Mouse (Mus musculus) T-helper 17 cell (primary cell): ENCODE measurements around the gene Aqp1.

Source experiments
- in situ Hi-C, 2 experiments: fragments of 300-600 bp; cut with MboI, MseI; formaldehyde crosslinking; loops; 1 replicate in 1 of 2; 2 replicates in 1 of 2; pipeline ENCODE4 v1.15.1; 2025; ENCODE audit warnings: high pct_unique_total_duplicates in 2 of 2

Gene Aqp1

GRCm38 (mm10) chr6:55356017-55356703, 19.9 kb downstream of the Aqp1 start:
- in situ Hi-C loops = no loop called here

GRCm38 (mm10) chr6:55356976-55357635, 20.9 kb downstream of the Aqp1 start:
- in situ Hi-C loops = no loop called here

- in situ Hi-C loops = no loop called here
Observed at GRCm38 (mm10) chr6:55357636-55358031, 21.4 kb downstream of the Aqp1 start.

- in situ Hi-C loops = no loop called here
Observed at GRCm38 (mm10) chr6:55358731-55359143, 22.5 kb downstream of the Aqp1 start.

- in situ Hi-C loops = no loop called here
Observed at GRCm38 (mm10) chr6:55362663-55363062, 26.4 kb downstream of the Aqp1 start.

- in situ Hi-C loops = no loop called here
Observed at GRCm38 (mm10) chr6:55367126-55367525, 30.9 kb downstream of the Aqp1 start.

GRCm38 (mm10) chr6:55370831-55371230, 34.6 kb downstream of the Aqp1 start:
- in situ Hi-C loops = no loop called here

- in situ Hi-C loops = no loop called here
Observed at GRCm38 (mm10) chr6:55376076-55376475, 39.8 kb downstream of the Aqp1 start, which contains the start of gene Ghrhr. Gene Ghrhr, plus strand, starts transcription at chr6:55376295.

GRCm38 (mm10) chr6:55376511-55376910, 40.3 kb downstream of the Aqp1 start:
- in situ Hi-C loops = no loop called here

- in situ Hi-C loops = no loop called here
Observed at GRCm38 (mm10) chr6:55377461-55377860, 41.2 kb downstream of the Aqp1 start.

- in situ Hi-C loops = loop anchor here (5.0 kb wide), 1 partner anchor 147 kb away; no protein-coding TSS in a partner anchor
Observed at GRCm38 (mm10) chr6:55379641-55380335, 43.6 kb downstream of the Aqp1 start.

GRCm38 (mm10) chr6:55381966-55382365, 45.7 kb downstream of the Aqp1 start:
- in situ Hi-C loops = loop anchor here (5.0 kb wide), 1 partner anchor 150 kb away; no protein-coding TSS in a partner anchor

GRCm38 (mm10) chr6:55383897-55384296, 47.7 kb downstream of the Aqp1 start:
- in situ Hi-C loops = loop anchor here (5.0 kb wide), 1 partner anchor 152 kb away; no protein-coding TSS in a partner anchor

- in situ Hi-C loops = loop anchor here (5.0 kb wide), 1 partner anchor 152 kb away; no protein-coding TSS in a partner anchor
Observed at GRCm38 (mm10) chr6:55384356-55384951, 48.2 kb downstream of the Aqp1 start.

GRCm38 (mm10) chr6:55388546-55389169, 52.4 kb downstream of the Aqp1 start:
- in situ Hi-C loops = no loop called here

GRCm38 (mm10) chr6:55389321-55389720, 53.1 kb downstream of the Aqp1 start:
- in situ Hi-C loops = no loop called here

- in situ Hi-C loops = loop anchor here in 1 of 2 experiments (5.0 kb wide), 1 partner anchor 120 kb away; no protein-coding TSS in a partner anchor
Observed at GRCm38 (mm10) chr6:55391814-55392213, 55.6 kb downstream of the Aqp1 start.

- in situ Hi-C loops = loop anchor here in 1 of 2 experiments (5.0 kb wide), 1 partner anchor 120 kb away; no protein-coding TSS in a partner anchor
Observed at GRCm38 (mm10) chr6:55392453-55392852, 56.2 kb downstream of the Aqp1 start.

- in situ Hi-C loops = loop anchor here in 1 of 2 experiments (5.0 kb wide), 1 partner anchor 117 kb away; no protein-coding TSS in a partner anchor
Observed at GRCm38 (mm10) chr6:55394854-55395253, 58.6 kb downstream of the Aqp1 start.

- in situ Hi-C loops = no loop called here
Observed at GRCm38 (mm10) chr6:55396176-55396575, 59.9 kb downstream of the Aqp1 start.

GRCm38 (mm10) chr6:55396622-55397041, 60.4 kb downstream of the Aqp1 start:
- in situ Hi-C loops = no loop called here
